Mouse (Mus musculus) thymus, adult 2 months (tissue): ENCODE measurements around the gene Arhgef38.

ENCODE experiments used
- CTCF ChIP-seq: fragments of 200-500 bp; IDR thresholded peaks from 2 replicates; pipeline ENCODE4 v1.5.1; 2012; ENCODE audit warnings: mild to moderate bottlenecking, control low read depth, low read length, moderate library complexity, borderline replicate concordance; ENCODE audit not compliant: control insufficient read depth, poor library complexity, insufficient read depth; ENCODE audit errors: extremely low read depth
- POLR2A ChIP-seq: fragments of 200-500 bp; IDR thresholded peaks from 2 replicates; pipeline ENCODE4 v1.6.1; 2012; ENCODE audit warnings: mild to moderate bottlenecking, low read length, control low read depth, moderate library complexity; ENCODE audit not compliant: control insufficient read depth, poor library complexity, insufficient read depth; ENCODE audit errors: extremely low read depth

GRCm38 (mm10) chr3:133092936-133093335 is 141.8 kb downstream of the Arhgef38 start:
- TF ChIP-seq CTCF, result no peak
- TF ChIP-seq POLR2A, result no peak
